In genomic region chr7:34131118-34131517, GRCm38 (mm10) we compare ENCODE assay signal across 12 mouse cellular contexts. TPM values are rescaled to one million over a fixed set of nuclear protein-coding genes. Genes with fewer than 3 reads are reported as not detected.
DNase-seq lines count a peak whose midpoint lies in the region; ATAC-seq and TF ChIP-seq lines count a peak whose summit lies in the region.
"Had no signal": no experiment of that assay in that cellular context is flagged by ENCODE, and none has a peak within 500 bp of the region (broad histone marks: within the 10 kb centered on the region; RNA-seq: fewer than 3 reads in every experiment).

No protein-coding gene starts in this region.

- H3K4me1 ChIP-seq in heart, embryonic 15.5 days (replicated peaks) = peaks cover 24% of the 10 kb centered on the region
- H3K4me1 ChIP-seq in embryonic facial prominence, embryonic 11.5 days (ENCODE audit: control insufficient read depth, insufficient read depth, low read length) = 0 out of 2 replicates have a peak, but pooled peaks cover 3% of the 10 kb centered on the region
- peaks cover 14% of the 10 kb centered on the region for H3K4me1 ChIP-seq in hindbrain, embryonic 12.5 days
- H3K4me1 ChIP-seq in midbrain, postnatal 0 days (ENCODE audit: insufficient read depth, low read length) = peaks cover 9% of the 10 kb centered on the region; the same call in 1 of the 2 replicates

- H3K9ac ChIP-seq in heart, embryonic 15.5 days = peak overlapping the region; percentile 22; the same call in 1 of the 2 replicates
- no peak overlapping the region for H3K9ac ChIP-seq in embryonic facial prominence, embryonic 11.5 days (replicated peaks; ENCODE audit: low read length)
- no peak overlapping the region for H3K9ac ChIP-seq in hindbrain, embryonic 12.5 days
- H3K9ac ChIP-seq in midbrain, postnatal 0 days (replicated peaks; ENCODE audit: low read length, poor library complexity, severe bottlenecking) = no peak overlapping the region

- no peak for ATAC-seq in heart, embryonic 15.5 days (replicated peaks; ENCODE audit: insufficient number of reproducible peaks, insufficient read depth, low FRiP score, low read depth)
- ATAC-seq in embryonic facial prominence, embryonic 11.5 days (replicated peaks; ENCODE audit: insufficient number of reproducible peaks, low FRiP score, low TSS enrichment, low read depth) = no peak
- ATAC-seq in hindbrain, embryonic 12.5 days (ENCODE audit: low FRiP score) = no peak
- ATAC-seq in midbrain, postnatal 0 days (ENCODE audit: low FRiP score) = no peak

- no peak overlapping the region for H3K27ac ChIP-seq in heart, embryonic 15.5 days
- no peak overlapping the region for H3K27ac ChIP-seq in embryonic facial prominence, embryonic 11.5 days (replicated peaks; ENCODE audit: low read depth, low read length)
- no peak overlapping the region for H3K27ac ChIP-seq in hindbrain, embryonic 12.5 days
- H3K27ac ChIP-seq in midbrain, postnatal 0 days (ENCODE audit: low read depth, low read length) = no peak overlapping the region

- no peak for TF ChIP-seq CTCF in midbrain, postnatal 0 days (IDR thresholded peaks at IDR 0.05)

- no peak for DNase-seq in heart, adult 8-10 months (ENCODE audit: low spot score)
- DNase-seq in embryonic facial prominence, embryonic 11.5 days (ENCODE audit: low spot score) = no peak
- DNase-seq in midbrain, postnatal 0 days (ENCODE audit: low spot score) = no peak
- DNase-seq in embryo, embryonic 10 days (ENCODE audit: low spot score) = no peak
- DNase-seq in cerebellum, adult 11 months = no peak
- DNase-seq in lung, postnatal 4 days = no peak
- DNase-seq: cerebellum, adult 8-10 months; gastrocnemius, postnatal 36 days had no signal

- peak overlapping the region; percentile 79 for H3K4me2 ChIP-seq in heart, embryonic 15.5 days
- no peak overlapping the region for H3K4me2 ChIP-seq in embryonic facial prominence, embryonic 11.5 days (ENCODE audit: low read depth, low read length)
- peak overlapping the region; percentile 68; the same call in 1 of the 2 replicates for H3K4me2 ChIP-seq in hindbrain, embryonic 12.5 days (replicated peaks)
- H3K4me2 ChIP-seq in midbrain, postnatal 0 days (ENCODE audit: low read depth, low read length, poor library complexity, severe bottlenecking) = peak overlapping the region; percentile 16

- WGBS in heart, embryonic 15.5 days = 51% methylated on average over 3 of the region's 3 CpGs
- 81% methylated on average over 3 of the region's 3 CpGs for WGBS in embryonic facial prominence, embryonic 11.5 days
- WGBS in hindbrain, embryonic 12.5 days = 78% methylated on average over 3 of the region's 3 CpGs
- WGBS in midbrain, postnatal 0 days = 87% methylated on average over 3 of the region's 3 CpGs

- no peaks in the 10 kb centered on the region for H3K9me3 ChIP-seq in heart, embryonic 15.5 days (replicated peaks)
- H3K9me3 ChIP-seq in embryonic facial prominence, embryonic 11.5 days (replicated peaks; ENCODE audit: control insufficient read depth, low read length) = no peaks in the 10 kb centered on the region
- H3K9me3 ChIP-seq in hindbrain, embryonic 12.5 days (replicated peaks) = peaks cover 6% of the 10 kb centered on the region; the same call in 1 of the 2 replicates
- no peaks in the 10 kb centered on the region for H3K9me3 ChIP-seq in midbrain, postnatal 0 days (ENCODE audit: low read length)

- peaks cover 8% of the 10 kb centered on the region for H3K36me3 ChIP-seq in heart, embryonic 15.5 days
- H3K36me3 ChIP-seq in embryonic facial prominence, embryonic 11.5 days (replicated peaks; ENCODE audit: control insufficient read depth, insufficient read depth, low read depth, low read length) = no peaks in the 10 kb centered on the region; the same call in 1 of the 2 replicates
- H3K36me3 ChIP-seq in hindbrain, embryonic 12.5 days = 0 out of 2 replicates have a peak, but pooled peaks cover 18% of the 10 kb centered on the region
- H3K36me3 ChIP-seq in midbrain, postnatal 0 days (ENCODE audit: insufficient read depth, low read length) = no peaks in the 10 kb centered on the region

- H3K27me3 ChIP-seq in heart, embryonic 15.5 days = no peaks in the 10 kb centered on the region
- no peaks in the 10 kb centered on the region for H3K27me3 ChIP-seq in embryonic facial prominence, embryonic 11.5 days (ENCODE audit: control insufficient read depth, insufficient read depth, low read length)
- no peaks in the 10 kb centered on the region for H3K27me3 ChIP-seq in hindbrain, embryonic 12.5 days
- H3K27me3 ChIP-seq in midbrain, postnatal 0 days (ENCODE audit: insufficient read depth, low read length) = no peaks in the 10 kb centered on the region

- H3K4me3 ChIP-seq in heart, embryonic 15.5 days = 0 out of 2 replicates have a peak overlapping the region, but pooled peaks have one; percentile 91
- H3K4me3 ChIP-seq in embryonic facial prominence, embryonic 11.5 days (ENCODE audit: low read depth, low read length) = 0 out of 2 replicates have a peak overlapping the region, but pooled peaks have one; percentile 1
- H3K4me3 ChIP-seq in hindbrain, embryonic 12.5 days = no peak overlapping the region
- H3K4me3 ChIP-seq in midbrain, postnatal 0 days (ENCODE audit: low read depth, low read length) = no peak overlapping the region

RNA-seq across cellular contexts. Expression of gene Wtip, which starts 1.9 kb away (rescaled TPM):
- polyA plus RNA-seq in heart, embryonic 15.5 days (2015; fragmentation: Nextera tagmentation; extraction: Ambion mirVana) = 4.3 and 6.5 TPM in 2 replicates
- 1 to 10 TPM; 6.2 to 9.5 (median 8.8) TPM for total RNA-seq in heart, adult 8-10 months (2022)
- polyA plus RNA-seq in embryonic facial prominence, embryonic 11.5 days (2014; fragmentation: Nextera tagmentation; extraction: Ambion mirVana) = 4.3 and 6.7 TPM in 2 replicates
- 4.1 and 6.2 TPM in 2 replicates for polyA plus RNA-seq in hindbrain, embryonic 12.5 days (2016; fragmentation: Nextera tagmentation; extraction: Ambion mirVana)
- 31.0 and 37.2 TPM in 2 replicates for total RNA-seq in midbrain, postnatal 0 days (2014; rRNA removed)
- 2.1 and 2.5 TPM in 2 replicates for polyA plus RNA-seq in midbrain, postnatal 0 days (2015; fragmentation: Nextera tagmentation; extraction: Ambion mirVana)

RNA-seq across cellular contexts. Expression of gene Scgb1b30, which starts 35.9 kb away (rescaled TPM):
- not detected in 2 replicates for polyA plus RNA-seq in heart, embryonic 15.5 days (2015; fragmentation: Nextera tagmentation; extraction: Ambion mirVana)
- total RNA-seq in heart, adult 8-10 months (2022) = not detected
- not detected in 2 replicates for polyA plus RNA-seq in embryonic facial prominence, embryonic 11.5 days (2014; fragmentation: Nextera tagmentation; extraction: Ambion mirVana)
- polyA plus RNA-seq in hindbrain, embryonic 12.5 days (2016; fragmentation: Nextera tagmentation; extraction: Ambion mirVana) = not detected in 2 replicates
- total RNA-seq in midbrain, postnatal 0 days (2014; rRNA removed) = not detected in 2 replicates
- not detected in 2 replicates for polyA plus RNA-seq in midbrain, postnatal 0 days (2015; fragmentation: Nextera tagmentation; extraction: Ambion mirVana)
- total RNA-seq: gastrocnemius, postnatal 36 days; left cerebral cortex, postnatal 14 days had no signal
- polyA plus RNA-seq: spleen, adult 2 months had no signal

RNA-seq across cellular contexts. Expression of gene Uba2, which starts 38.3 kb away (rescaled TPM):
- 89.0 and 108 TPM in 2 replicates for polyA plus RNA-seq in heart, embryonic 15.5 days (2015; fragmentation: Nextera tagmentation; extraction: Ambion mirVana)
- total RNA-seq in heart, adult 8-10 months (2022) = 10 to 100 TPM; 26.8 to 32.8 (median 29.9) TPM
- polyA plus RNA-seq in embryonic facial prominence, embryonic 11.5 days (2014; fragmentation: Nextera tagmentation; extraction: Ambion mirVana) = 285 and 288 TPM in 2 replicates
- 220 and 226 TPM in 2 replicates for polyA plus RNA-seq in hindbrain, embryonic 12.5 days (2016; fragmentation: Nextera tagmentation; extraction: Ambion mirVana)
- 142 and 145 TPM in 2 replicates for total RNA-seq in midbrain, postnatal 0 days (2014; rRNA removed)
- polyA plus RNA-seq in midbrain, postnatal 0 days (2015; fragmentation: Nextera tagmentation; extraction: Ambion mirVana) = 119 and 120 TPM in 2 replicates

Comparison
In these comparisons a context has a peak if more than half of its experiments do, and no peak if none do; other contexts are left out.
1. H3K4me3 ChIP-seq: peak in heart, embryonic 15.5 days (single experiment) and embryonic facial prominence, embryonic 11.5 days (single experiment); none in hindbrain, embryonic 12.5 days (single experiment) and midbrain, postnatal 0 days (single experiment).